ENCODE assay signal across 12 mouse cellular contexts in the genomic region with DNA sequence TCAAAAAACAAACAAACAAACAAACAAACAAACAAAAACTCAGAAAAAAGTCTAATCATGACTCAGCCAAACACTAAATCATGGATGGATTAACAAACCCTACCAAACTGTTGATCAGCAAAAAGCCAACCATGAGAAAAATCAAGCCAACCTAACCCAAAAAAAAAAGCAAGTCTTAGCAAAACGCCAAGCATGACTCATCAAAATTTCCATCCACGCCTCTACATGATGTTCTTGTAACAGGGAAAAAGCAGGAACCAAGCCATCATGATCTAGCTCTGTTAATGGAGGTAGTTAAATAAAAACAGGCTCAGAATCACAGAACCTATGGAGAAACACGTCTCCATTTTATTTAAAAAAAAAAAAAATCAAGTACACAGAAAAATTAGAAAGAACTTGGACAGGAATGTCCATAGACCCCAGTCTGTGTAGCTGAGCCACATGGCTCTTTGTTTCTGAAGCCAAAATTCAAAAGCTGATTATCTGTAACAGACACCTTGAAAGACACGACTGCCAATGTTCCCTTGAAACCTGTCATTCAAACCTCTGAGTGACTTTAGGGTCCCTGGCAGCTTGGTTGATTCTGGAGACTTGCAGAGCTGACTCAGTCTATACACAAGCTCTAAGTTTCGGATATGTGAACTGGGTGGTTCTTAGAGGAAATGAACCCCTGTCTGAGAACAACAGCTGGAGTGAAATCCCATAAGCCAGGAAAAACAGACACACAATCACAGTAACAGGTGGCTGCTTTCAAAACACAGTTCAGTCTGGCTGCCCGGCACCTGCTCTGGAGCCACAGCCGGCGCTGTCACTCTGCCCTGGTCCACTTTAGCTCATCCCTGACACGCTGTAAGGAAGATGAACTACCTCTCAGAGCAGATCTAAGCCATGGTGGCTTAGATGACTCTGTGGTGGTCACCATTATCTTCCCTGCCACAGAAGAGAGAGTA. TPM values are rescaled to one million over a fixed set of nuclear protein-coding genes. Genes with fewer than 3 reads are reported as not detected.
DNase-seq lines count a peak whose midpoint lies in the region; ATAC-seq and TF ChIP-seq lines count a peak whose summit lies in the region.
"Had no signal": no experiment of that assay in that cellular context is flagged by ENCODE, and none has a peak within 500 bp of the region (broad histone marks: within the 10 kb centered on the region; RNA-seq: fewer than 3 reads in every experiment).

No protein-coding gene starts in this region.

- H3K36me3 ChIP-seq in kidney, embryonic 15.5 days: no peaks in the 10 kb centered on the region
- no peaks in the 10 kb centered on the region for H3K36me3 ChIP-seq in intestine, postnatal 0 days (ENCODE audit: control insufficient read depth, insufficient read depth)
- H3K36me3 ChIP-seq: lung, embryonic 15.5 days had no signal

- no peaks in the 10 kb centered on the region for H3K9me3 ChIP-seq in kidney, embryonic 15.5 days (replicated peaks)
- H3K9me3 ChIP-seq in intestine, postnatal 0 days (ENCODE audit: control insufficient read depth): no peaks in the 10 kb centered on the region
- H3K9me3 ChIP-seq: lung, embryonic 15.5 days had no signal

- no peak overlapping the region for H3K4me2 ChIP-seq in kidney, embryonic 15.5 days
- H3K4me2 ChIP-seq in intestine, postnatal 0 days (replicated peaks; ENCODE audit: low read depth): no peak overlapping the region
- H3K4me2 ChIP-seq: lung, embryonic 15.5 days had no signal

- H3K4me1 ChIP-seq in kidney, embryonic 15.5 days: peaks cover 10% of the 10 kb centered on the region; the same call in 1 of the 2 replicates
- H3K4me1 ChIP-seq in intestine, postnatal 0 days (replicated peaks; ENCODE audit: control insufficient read depth, insufficient read depth, low read length): no peaks in the 10 kb centered on the region
- H3K4me1 ChIP-seq: lung, embryonic 15.5 days had no signal

- no peak overlapping the region for H3K27ac ChIP-seq in kidney, embryonic 15.5 days
- H3K27ac ChIP-seq in intestine, postnatal 0 days (ENCODE audit: low read depth, low read length): no peak overlapping the region
- H3K27ac ChIP-seq: lung, embryonic 15.5 days had no signal

- ATAC-seq in kidney, embryonic 15.5 days (replicated peaks; ENCODE audit: low FRiP score): peak; percentile 83
- ATAC-seq in intestine, postnatal 0 days: no peak
- ATAC-seq: Patski had no signal

- no peak for DNase-seq in kidney, postnatal 4 days
- DNase-seq in MN1 (ENCODE audit: low spot score): peak; percentile 14
- peak; percentile 9 to 46 for DNase-seq in gastrocnemius, adult 8-10 months (ENCODE audit: low spot score in 2 of 2)
- peak; percentile 21 for DNase-seq in retina, embryonic 14.5 days (ENCODE audit: low spot score)
- no peak for DNase-seq in left cerebral cortex, adult 9 months (ENCODE audit: low spot score in 2 of 2)
- no peak for DNase-seq in adrenal gland, postnatal 25 days
- DNase-seq: cerebellum, adult 11 months; kidney, adult 11 months had no signal

- H3K9ac ChIP-seq in kidney, embryonic 15.5 days: no peak overlapping the region
- H3K9ac ChIP-seq in intestine, postnatal 0 days (ENCODE audit: low read depth, low read length): no peak overlapping the region
- H3K9ac ChIP-seq: lung, embryonic 15.5 days had no signal

- no peaks in the 10 kb centered on the region for H3K27me3 ChIP-seq in kidney, embryonic 15.5 days
- H3K27me3 ChIP-seq in intestine, postnatal 0 days (replicated peaks; ENCODE audit: control insufficient read depth, insufficient read depth, low read length): no peaks in the 10 kb centered on the region
- H3K27me3 ChIP-seq: lung, embryonic 15.5 days; Patski had no signal

- no peak for TF ChIP-seq CTCF in intestine, postnatal 0 days (IDR thresholded peaks at IDR 0.05; ENCODE audit: low read depth)

- WGBS in kidney, embryonic 15.5 days: 53% methylated on average over 9 of the region's 9 CpGs
- 65% methylated on average over 9 of the region's 9 CpGs for whole genome bisulfite sequencing in intestine, postnatal 0 days

- no peak overlapping the region for H3K4me3 ChIP-seq in kidney, embryonic 15.5 days (replicated peaks)
- H3K4me3 ChIP-seq in intestine, postnatal 0 days (ENCODE audit: low read depth, low read length): no peak overlapping the region
- H3K4me3 ChIP-seq: lung, embryonic 15.5 days had no signal

RNA-seq across cellular contexts. Expression of a gene that starts 27.0 kb away (rescaled TPM):
- 169 and 178 TPM in 2 replicates for polyA plus RNA-seq in kidney, embryonic 15.5 days (2015; fragmentation: Nextera tagmentation; extraction: Ambion mirVana)
- total RNA-seq in gastrocnemius, adult 8-10 months (2022): 10 to 100 TPM; 60.3 to 73.0 (median 68.2) TPM
- 86.9 and 105 TPM in 2 replicates for total RNA-seq in adrenal gland, postnatal 25 days (2021)
- polyA plus RNA-seq in intestine, postnatal 0 days (2015; fragmentation: Nextera tagmentation; extraction: Ambion mirVana): 68.0 and 69.0 TPM in 2 replicates

Comparison
In these comparisons a context has a peak if more than half of its experiments do, and no peak if none do; other contexts are left out.
1. DNase-seq: peak in MN1 (single experiment), gastrocnemius, adult 8-10 months (2 of 2) and retina, embryonic 14.5 days (single experiment); none in kidney, postnatal 4 days (0 of 2), left cerebral cortex, adult 9 months (0 of 2) and adrenal gland, postnatal 25 days (single experiment).